Mouse (Mus musculus) liver, embryonic 15.5 days (tissue): ENCODE data around the gene Apbb2. TPM values are rescaled to one million over a fixed set of nuclear protein-coding genes. Genes with fewer than 3 reads are reported as not detected.

Experiments used
- ATAC-seq: fragments of 200-750 bp; cut with Nextera tagmentation; 2 replicates; pipeline ENCODE4 v1.8.0; 2017; ENCODE audit warnings: moderate number of reproducible peaks, mild to moderate bottlenecking, moderate library complexity; ENCODE audit not compliant: insufficient read depth
- H3K27ac ChIP-seq: fragments of 300-500 bp; sonication (generic); replicated peaks from 2 replicates; pipeline ENCODE4 v1.5.1; 2015; ENCODE audit warnings: mild to moderate bottlenecking, inconsistent platforms
- H3K27me3 ChIP-seq: fragments of 300-500 bp; sonication (generic); 2 replicates; pipeline ENCODE4 v1.6.1; 2015; ENCODE audit warnings: mild to moderate bottlenecking, inconsistent platforms
- H3K36me3 ChIP-seq: fragments of 300-500 bp; sonication (generic); replicated peaks from 2 replicates; pipeline ENCODE4 v1.6.1; 2015; ENCODE audit warnings: moderate library complexity, mild to moderate bottlenecking, inconsistent platforms
- H3K4me1 ChIP-seq: fragments of 300-500 bp; sonication (generic); replicated peaks from 2 replicates; pipeline ENCODE4 v1.6.1; 2015; ENCODE audit warnings: inconsistent platforms
- H3K4me2 ChIP-seq: fragments of 300-500 bp; sonication (generic); 2 replicates; pipeline ENCODE4 v1.6.1; 2015; ENCODE audit warnings: moderate library complexity, mild to moderate bottlenecking, inconsistent platforms
- H3K4me3 ChIP-seq: fragments of 300-500 bp; sonication (generic); replicated peaks from 2 replicates; pipeline ENCODE4 v1.5.1; 2015; ENCODE audit warnings: mild to moderate bottlenecking, inconsistent platforms
- H3K9ac ChIP-seq: fragments of 300-500 bp; sonication (generic); 2 replicates; pipeline ENCODE4 v1.6.1; 2015; ENCODE audit warnings: moderate library complexity, mild to moderate bottlenecking, inconsistent platforms
- H3K9me3 ChIP-seq: fragments of 300-500 bp; sonication (generic); replicated peaks from 2 replicates; pipeline ENCODE4 v1.6.1; 2016; ENCODE audit warnings: inconsistent platforms
- WGBS: fragments of 180-500 bp; shearing (Covaris S2); methylation state at CpG from one replicate; pipeline ENCODE4 v1.1.7; 2015; ENCODE audit warnings: mixed read lengths; ENCODE audit not compliant: insufficient replicate concordance; 5-methylcytosine and 5-hydroxymethylcytosine counted together
- polyA plus RNA-seq: library from polyadenylated mRNA; unstranded; fragments of >200 nt; fragmentation: Nextera tagmentation; extraction: Ambion mirVana; gene quantifications from 2 replicates; pipeline ENCODE4 v1.2.1, GENCODE M21; 2015

Apbb2 gene
- polyA plus RNA-seq, 1 experiment from 2014 or later: 4.8 TPM

DNA sequence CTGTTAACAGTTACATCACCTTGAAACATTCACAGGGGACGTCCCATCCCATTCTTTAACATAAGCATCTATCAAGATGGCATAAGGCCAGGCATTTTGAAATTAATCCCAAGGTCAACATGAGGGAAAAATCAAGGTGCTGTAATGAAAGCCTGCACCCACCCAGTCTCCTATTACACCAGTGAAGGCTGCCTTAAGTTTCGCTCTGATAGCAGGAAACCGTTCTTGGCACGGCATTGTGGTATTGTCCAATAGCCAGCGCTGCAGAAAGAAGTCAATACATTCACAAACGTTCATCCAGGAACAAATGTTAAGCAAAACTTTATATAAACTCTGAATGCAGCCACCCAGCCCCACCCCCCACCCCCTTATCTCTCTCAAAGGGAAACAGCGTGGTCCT is 15.4 kb downstream of the Apbb2 start:
- Histone ChIP-seq H3K36me3 (no peaks in the 10 kb centered on the region), H3K4me3 (no peak overlapping the region), H3K4me1 (peaks cover 12% of the 10 kb centered on the region), H3K27me3 (no peaks in the 10 kb centered on the region), H3K4me2 (no peak overlapping the region), H3K9ac (no peak overlapping the region), H3K27ac (no peak overlapping the region), H3K9me3 (no peaks in the 10 kb centered on the region)
- ATAC-seq: no peak
- 31% methylated on average over 7 of the region's 7 CpGs for WGBS

DNA sequence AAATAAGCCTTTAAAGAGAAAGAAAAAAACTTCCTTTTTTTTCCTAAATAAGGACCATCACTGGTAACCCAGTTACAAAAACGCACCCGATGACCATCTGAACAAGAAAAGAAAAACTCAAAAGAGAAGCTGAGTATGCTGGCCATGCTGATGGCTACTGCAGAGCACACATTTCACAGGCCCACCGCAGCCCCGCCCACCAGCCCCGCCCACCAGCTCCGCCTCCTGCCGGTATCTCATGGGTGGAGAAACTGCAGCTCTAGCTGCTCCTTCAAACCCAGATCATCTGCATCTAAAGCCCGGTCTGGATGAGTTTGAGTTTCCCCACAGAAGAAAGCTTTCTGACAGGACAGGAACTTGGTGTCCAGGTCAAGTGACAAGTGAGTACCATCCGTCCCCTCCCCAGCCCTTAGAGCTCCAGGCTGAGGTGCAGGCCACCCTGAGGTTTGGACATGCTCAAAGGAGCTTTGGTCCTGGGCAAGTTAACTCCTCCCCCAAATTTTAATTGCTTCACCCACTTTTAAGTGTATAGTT is 16.2 kb downstream of the Apbb2 start:
- no peak overlapping the region for H3K9ac ChIP-seq
- no peak overlapping the region for H3K27ac ChIP-seq
- no peak overlapping the region for H3K4me3 ChIP-seq
- no peaks in the 10 kb centered on the region for H3K27me3 ChIP-seq
- no peaks in the 10 kb centered on the region for H3K9me3 ChIP-seq
- H3K36me3 ChIP-seq: no peaks in the 10 kb centered on the region
- peaks cover 12% of the 10 kb centered on the region for H3K4me1 ChIP-seq
- WGBS: 17% methylated on average over 9 of the region's 9 CpGs
- ATAC-seq: no peak
- no peak overlapping the region for H3K4me2 ChIP-seq

DNA sequence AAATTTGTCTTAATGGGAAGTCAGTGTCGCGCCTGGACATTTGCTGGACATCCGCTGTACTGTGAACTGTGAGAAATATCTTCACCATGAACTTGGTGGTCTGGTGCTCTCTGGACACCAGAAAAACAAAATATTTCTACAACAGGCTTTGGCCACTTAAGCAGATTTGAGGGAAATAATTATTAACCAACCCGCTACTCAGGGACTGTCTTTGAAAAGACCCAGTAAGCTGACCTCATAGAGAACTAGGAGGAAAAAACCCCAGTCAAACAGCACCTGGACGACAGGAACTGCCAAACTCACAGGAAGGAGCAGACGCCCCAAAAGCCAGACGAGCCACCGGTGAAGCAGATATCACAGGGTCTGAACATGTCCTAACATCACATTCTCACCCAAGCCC is 18.2 kb downstream of the Apbb2 start:
- Histone ChIP-seq H3K4me1 (peaks cover 12% of the 10 kb centered on the region), H3K4me2 (no peak overlapping the region), H3K27ac (no peak overlapping the region), H3K36me3 (no peaks in the 10 kb centered on the region), H3K9ac (no peak overlapping the region), H3K27me3 (no peaks in the 10 kb centered on the region), H3K9me3 (no peaks in the 10 kb centered on the region), H3K4me3 (no peak overlapping the region)
- WGBS: 59% methylated on average over 8 of the region's 8 CpGs
- no peak for ATAC-seq

DNA sequence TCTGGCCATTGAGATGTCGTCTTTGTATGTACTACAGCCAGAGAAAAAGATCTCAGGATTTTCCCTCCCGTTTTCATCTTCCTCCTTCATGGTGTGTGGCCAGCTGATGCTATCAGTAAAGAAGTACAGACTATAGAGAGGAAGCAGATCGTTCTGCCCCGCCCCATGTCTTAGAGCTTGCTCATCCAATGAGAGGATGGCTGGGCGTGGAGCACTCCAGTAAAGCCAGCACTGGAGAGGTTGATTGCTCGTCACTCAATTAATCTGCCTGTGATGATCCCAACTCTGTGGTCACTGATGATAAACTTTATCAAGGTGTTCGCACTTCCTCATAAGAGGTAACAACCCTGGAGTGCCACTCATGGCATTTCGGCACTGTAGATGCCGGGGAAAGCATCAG is 18.7 kb downstream of the Apbb2 start:
- 50% methylated on average over 9 of the region's 9 CpGs for WGBS

DNA sequence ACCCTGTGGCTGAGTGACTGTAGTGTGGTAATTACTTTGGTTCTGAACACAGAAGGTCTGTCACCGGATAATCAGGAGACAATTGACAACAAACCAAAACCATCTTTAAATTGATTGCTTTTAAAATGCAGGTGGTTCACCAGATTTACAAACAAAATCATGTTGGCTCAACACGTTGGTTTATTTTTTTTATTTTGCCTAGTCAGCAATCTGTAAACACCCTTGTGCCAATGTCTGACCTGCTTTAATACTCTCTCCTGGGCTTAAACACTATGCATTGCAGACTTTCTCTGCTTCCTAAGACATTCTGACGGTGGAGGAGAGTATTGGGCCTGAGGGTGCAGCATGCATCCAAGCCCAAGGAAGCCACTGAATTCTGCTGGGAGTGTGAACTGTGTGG is 22.3 kb downstream of the Apbb2 start:
- Histone ChIP-seq H3K9me3 (no peaks in the 10 kb centered on the region), H3K36me3 (no peaks in the 10 kb centered on the region), H3K27me3 (no peaks in the 10 kb centered on the region)

More for the DNA sequence above, 18.7 kb downstream of the Apbb2 start:
- Histone ChIP-seq H3K36me3 (no peaks in the 10 kb centered on the region), H3K9me3 (no peaks in the 10 kb centered on the region), H3K4me2 (no peak overlapping the region), H3K9ac (no peak overlapping the region), H3K27ac (no peak overlapping the region), H3K27me3 (no peaks in the 10 kb centered on the region), H3K4me1 (peaks cover 12% of the 10 kb centered on the region), H3K4me3 (no peak overlapping the region)
- ATAC-seq: no peak

DNA sequence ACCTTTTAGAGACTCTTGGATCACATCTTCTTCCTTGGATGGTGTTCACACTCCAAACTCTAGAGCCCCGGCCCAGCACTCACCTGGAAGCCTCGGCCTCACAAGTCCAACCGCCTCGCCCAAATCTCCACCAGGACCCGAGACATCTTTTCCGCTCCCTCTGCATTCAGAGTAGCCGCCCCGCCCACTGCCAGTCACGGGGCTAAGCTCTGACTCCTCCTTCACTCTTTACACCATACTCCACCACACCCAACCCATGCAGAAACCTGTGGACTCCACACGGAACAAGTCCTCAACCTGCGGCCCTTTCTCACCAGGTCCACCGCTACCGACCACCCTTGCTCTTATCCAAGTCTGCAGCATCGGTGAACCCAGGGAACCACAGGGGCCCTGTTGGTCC is 23.7 kb downstream of the Apbb2 start:
- no peak for ATAC-seq
- no peak overlapping the region for H3K4me3 ChIP-seq
- H3K4me2 ChIP-seq: no peak overlapping the region
- no peaks in the 10 kb centered on the region for H3K36me3 ChIP-seq
- H3K4me1 ChIP-seq: no peaks in the 10 kb centered on the region
- H3K9me3 ChIP-seq: no peaks in the 10 kb centered on the region
- H3K9ac ChIP-seq: no peak overlapping the region
- H3K27me3 ChIP-seq: no peaks in the 10 kb centered on the region
- H3K27ac ChIP-seq: no peak overlapping the region
- WGBS: 77% methylated on average over 14 of the region's 14 CpGs

More for the DNA sequence above, 22.3 kb downstream of the Apbb2 start:
- WGBS: 47% methylated on average over 3 of the region's 3 CpGs
- Histone ChIP-seq H3K4me3 (no peak overlapping the region), H3K27ac (no peak overlapping the region), H3K4me1 (no peaks in the 10 kb centered on the region), H3K9ac (no peak overlapping the region), H3K4me2 (no peak overlapping the region)
- no peak for ATAC-seq

DNA sequence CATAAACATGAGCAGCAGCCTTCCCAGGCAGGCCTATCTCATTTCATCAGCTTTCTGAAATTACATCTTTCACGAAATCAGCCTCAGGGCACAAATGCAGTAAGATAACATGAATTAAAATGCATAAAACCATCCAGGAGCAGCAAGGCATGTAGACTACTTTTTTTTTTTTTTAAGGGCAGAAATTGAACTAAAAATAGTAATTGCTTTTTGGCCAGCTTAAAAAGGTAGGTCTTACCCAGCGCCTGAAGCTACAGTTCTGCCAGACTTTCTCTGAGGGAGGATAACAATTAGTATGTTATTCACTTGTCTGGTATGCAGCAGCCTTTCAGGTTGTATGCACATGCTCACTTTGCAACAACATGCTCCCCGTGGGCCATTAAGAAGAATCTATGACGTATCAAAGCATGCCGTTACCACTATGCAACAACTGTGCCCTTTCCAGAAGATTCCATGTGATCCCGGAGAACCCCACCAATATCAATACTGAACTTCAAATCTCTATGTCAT is 32.3 kb downstream of the Apbb2 start:
- H3K27ac ChIP-seq: no peak overlapping the region
- no peaks in the 10 kb centered on the region for H3K9me3 ChIP-seq
- no peaks in the 10 kb centered on the region for H3K27me3 ChIP-seq
- H3K36me3 ChIP-seq: no peaks in the 10 kb centered on the region
- no peak for ATAC-seq
- no peak overlapping the region for H3K4me3 ChIP-seq
- H3K9ac ChIP-seq: no peak overlapping the region
- WGBS: 73% methylated on average over 6 of the region's 6 CpGs
- no peaks in the 10 kb centered on the region for H3K4me1 ChIP-seq
- H3K4me2 ChIP-seq: no peak overlapping the region

DNA sequence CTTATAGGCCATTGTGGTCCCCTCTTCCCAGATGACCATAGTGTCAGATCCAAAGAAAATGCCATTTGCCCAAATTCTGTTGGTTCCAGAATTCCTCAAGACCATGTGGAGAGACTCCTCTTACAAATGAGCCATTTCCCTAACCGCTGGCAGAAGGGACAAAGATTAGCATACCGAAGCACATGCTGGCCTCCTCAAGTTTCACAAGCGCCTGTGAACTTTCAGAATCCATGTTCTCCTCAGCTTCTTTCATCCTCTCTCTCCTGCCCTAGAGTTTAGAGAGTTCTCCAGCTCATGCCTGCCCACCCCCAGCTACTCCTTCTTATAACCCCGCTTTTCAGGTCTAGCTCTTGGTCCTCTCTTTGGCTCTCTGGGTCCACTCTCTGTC is 35.6 kb downstream of the Apbb2 start:
- 48% methylated on average over 4 of the region's 4 CpGs for WGBS

DNA sequence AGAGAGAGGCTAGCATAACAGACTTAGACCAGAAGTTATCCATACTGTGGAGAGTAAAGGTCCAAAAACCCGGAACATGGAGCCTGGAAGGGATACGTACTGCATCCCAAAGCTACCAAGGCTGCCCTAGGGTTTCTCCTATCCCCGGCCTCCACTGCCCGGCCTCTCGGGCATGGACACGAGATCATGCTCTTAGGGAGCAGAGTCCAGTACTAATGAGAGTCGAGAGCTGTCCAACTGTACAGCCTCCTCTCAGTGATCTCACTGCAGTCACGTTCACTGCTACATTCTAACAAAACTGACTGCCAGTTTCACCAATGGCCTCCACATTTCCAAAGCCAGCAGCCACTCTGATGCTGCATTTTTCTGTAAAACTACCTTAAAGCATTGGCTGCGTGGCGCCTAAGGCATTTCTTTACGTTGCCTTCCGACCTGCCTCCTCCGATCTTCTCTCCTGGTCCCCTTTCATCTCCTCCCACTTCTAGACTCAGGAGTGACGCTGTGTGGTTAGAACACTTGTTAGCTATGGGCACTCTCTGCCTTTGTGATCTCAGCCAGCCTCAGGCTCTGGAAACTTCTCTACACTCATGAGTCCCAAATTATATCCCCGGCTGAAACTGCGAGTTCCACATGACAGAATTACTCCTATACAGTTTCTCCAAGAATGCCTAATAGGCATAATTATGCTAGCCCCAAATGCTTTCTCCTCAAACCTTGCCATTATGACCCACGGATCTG is 36.1 kb downstream of the Apbb2 start:
- Histone ChIP-seq H3K4me2 (no peak overlapping the region), H3K9ac (no peak overlapping the region), H3K9me3 (no peaks in the 10 kb centered on the region), H3K4me3 (no peak overlapping the region), H3K36me3 (no peaks in the 10 kb centered on the region), H3K27ac (no peak overlapping the region), H3K27me3 (no peaks in the 10 kb centered on the region), H3K4me1 (no peaks in the 10 kb centered on the region)
- 65% methylated on average over 17 of the region's 17 CpGs for WGBS
- ATAC-seq: peak; percentile 51

More for the DNA sequence above, 35.6 kb downstream of the Apbb2 start:
- no peaks in the 10 kb centered on the region for H3K4me1 ChIP-seq
- no peaks in the 10 kb centered on the region for H3K36me3 ChIP-seq
- no peak for ATAC-seq
- H3K27me3 ChIP-seq: no peaks in the 10 kb centered on the region
- no peaks in the 10 kb centered on the region for H3K9me3 ChIP-seq
- no peak overlapping the region for H3K4me2 ChIP-seq
- H3K9ac ChIP-seq: no peak overlapping the region
- no peak overlapping the region for H3K4me3 ChIP-seq
- no peak overlapping the region for H3K27ac ChIP-seq

DNA sequence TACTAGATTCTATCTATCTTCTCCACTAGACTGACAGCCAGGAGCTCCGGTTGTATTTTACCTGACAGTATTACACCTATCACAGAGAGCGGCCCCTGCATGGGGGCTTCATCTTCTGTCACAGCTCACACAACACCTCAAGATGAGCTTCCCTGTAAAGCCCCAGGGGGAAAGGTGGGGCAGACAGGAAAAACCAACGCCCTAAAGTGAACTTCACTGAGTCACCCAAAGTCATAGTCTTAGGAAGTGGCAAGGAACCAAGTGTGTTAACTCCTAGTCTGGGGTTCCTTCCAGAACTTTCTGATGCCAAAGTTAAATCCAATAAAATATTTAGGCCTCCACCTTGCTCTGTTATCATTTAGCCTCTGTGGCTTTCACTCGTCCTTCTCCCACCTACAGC is 39.5 kb downstream of the Apbb2 start:
- no peaks in the 10 kb centered on the region for H3K9me3 ChIP-seq
- H3K9ac ChIP-seq: no peak overlapping the region
- no peak overlapping the region for H3K27ac ChIP-seq
- no peak for ATAC-seq
- no peaks in the 10 kb centered on the region for H3K27me3 ChIP-seq
- 40% methylated on average over 4 of the region's 4 CpGs for WGBS
- H3K4me2 ChIP-seq: no peak overlapping the region
- no peak overlapping the region for H3K4me3 ChIP-seq
- peaks cover 5% of the 10 kb centered on the region for H3K4me1 ChIP-seq
- H3K36me3 ChIP-seq: no peaks in the 10 kb centered on the region

DNA sequence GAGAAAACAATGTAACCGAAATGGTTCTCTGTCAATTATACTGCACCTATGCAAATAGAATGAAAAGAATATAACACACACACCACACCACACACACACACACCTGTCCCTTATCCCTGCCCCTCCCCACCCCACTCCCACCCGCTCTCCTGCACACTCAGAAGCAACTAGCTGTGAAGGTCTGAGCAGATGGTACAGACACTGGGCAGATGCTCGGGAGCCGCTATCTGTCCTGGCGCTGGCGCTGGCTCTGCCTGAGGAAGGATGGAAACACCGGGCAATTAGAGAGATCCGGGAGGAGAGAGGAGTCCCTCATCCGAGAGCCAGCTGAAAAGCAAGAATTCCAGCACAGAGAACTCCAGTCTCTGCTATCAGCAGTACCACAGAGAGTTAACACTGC is 42.3 kb downstream of the Apbb2 start:
- no peaks in the 10 kb centered on the region for H3K27me3 ChIP-seq
- no peaks in the 10 kb centered on the region for H3K36me3 ChIP-seq
- H3K4me3 ChIP-seq: no peak overlapping the region
- peaks cover 5% of the 10 kb centered on the region for H3K4me1 ChIP-seq
- no peak overlapping the region for H3K9ac ChIP-seq
- 62% methylated on average over 9 of the region's 9 CpGs for WGBS
- H3K27ac ChIP-seq: no peak overlapping the region
- H3K4me2 ChIP-seq: no peak overlapping the region
- no peaks in the 10 kb centered on the region for H3K9me3 ChIP-seq
- ATAC-seq: no peak

DNA sequence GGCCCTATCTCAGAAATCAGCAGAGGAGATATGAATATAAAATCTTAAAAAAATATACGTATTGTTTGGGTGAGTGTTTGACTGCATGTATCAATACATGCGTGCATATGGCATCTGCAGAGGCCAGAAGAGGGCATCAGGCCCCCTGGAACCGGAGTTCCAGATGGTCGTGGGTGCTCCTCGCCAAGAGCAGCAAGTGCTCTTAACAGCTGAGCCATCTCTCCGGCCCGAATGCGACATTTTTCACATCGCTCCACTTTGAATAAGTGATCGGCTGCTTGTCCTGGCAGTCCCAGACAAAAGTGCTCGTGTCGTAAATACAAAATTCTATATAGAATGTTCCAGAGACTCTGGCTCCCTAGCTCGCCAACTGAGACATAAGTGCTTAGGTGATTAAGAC is 43.4 kb downstream of the Apbb2 start:
- Histone ChIP-seq H3K9ac (no peak overlapping the region), H3K4me1 (peaks cover 5% of the 10 kb centered on the region), H3K27ac (no peak overlapping the region), H3K9me3 (no peaks in the 10 kb centered on the region), H3K4me3 (no peak overlapping the region), H3K27me3 (no peaks in the 10 kb centered on the region), H3K36me3 (no peaks in the 10 kb centered on the region), H3K4me2 (no peak overlapping the region)
- WGBS: 67% methylated on average over 13 of the region's 13 CpGs
- ATAC-seq: no peak
